Mouse (Mus musculus) left cerebral cortex, adult 2 months (tissue): ENCODE measurements around the gene Rpusd1. TPM values are rescaled to one million over a fixed set of nuclear protein-coding genes. Genes with fewer than 3 reads are reported as not detected.

Source experiments
- DNase-seq, 2 experiments: peaks; one replicate each; pipeline ENCODE4 v3.0.0; 2021 to 2022; ENCODE audit warnings: low spot score in 2 of 2, mixed read lengths in 1 of 2; ENCODE audit errors: extremely low spot score in 1 of 2
- H3K27ac ChIP-seq: fragments of 200-600 bp; 2 replicates; pipeline ENCODE4 v1.8.1; 2022
- H3K4me3 ChIP-seq: fragments of 200-600 bp; 2 replicates; pipeline ENCODE4 v1.8.1; 2022
- CTCF ChIP-seq: fragments of 200-600 bp; IDR thresholded peaks from 2 replicates; pipeline ENCODE4 v1.8.1; 2022; ENCODE audit warnings: antibody characterized with exemption, mild to moderate bottlenecking, moderate library complexity
- intact Hi-C: fragments of 180-260 bp; cut with DNase I; formaldehyde crosslinking; loops from one replicate; pipeline ENCODE4 v1.15.1; 2025
- total RNA-seq, 2 experiments: library from RNA; stranded (reverse); gene quantifications; 2 replicates each; pipeline ENCODE4 v1.2.3; 2021

Gene Rpusd1
- total RNA-seq, 2 experiments from 2014 or later = 55.6 to 57.4 TPM

- TF ChIP-seq CTCF = no peak
- intact Hi-C loops = no loop called here
- H3K4me3 ChIP-seq = no peak overlapping the region
- DNase-seq = no peak
- H3K27ac ChIP-seq = no peak overlapping the region
Observed at GRCm38 (mm10) chr17:25715627-25716026, 11.8 kb upstream of the Rpusd1 start.

- DNase-seq = no peak
- intact Hi-C loops = no loop called here
- no peak overlapping the region for H3K4me3 ChIP-seq
- no peak overlapping the region for H3K27ac ChIP-seq
- no peak for TF ChIP-seq CTCF
Observed at GRCm38 (mm10) chr17:25716130-25716529, 11.3 kb upstream of the Rpusd1 start.

GRCm38 (mm10) chr17:25716711-25717637 is 10.5 kb upstream of the Rpusd1 start, which contains the start of gene Gng13:
Gene Gng13 (plus strand): TSS chr17:25717171.
- intact Hi-C loops = no loop called here
- peak within 1 kb of the TSS; percentile 70 for H3K4me3 ChIP-seq
- H3K27ac ChIP-seq = peak within 1 kb of the TSS; percentile 89
- peak in 1 of 2 experiments; percentile 61 for DNase-seq
- TF ChIP-seq CTCF = no peak

GRCm38 (mm10) chr17:25717691-25718090 is 9.8 kb upstream of the Rpusd1 start:
- Histone ChIP-seq H3K4me3 (peak overlapping the region; percentile 70), H3K27ac (peak overlapping the region; percentile 89)
- DNase-seq = no peak
- intact Hi-C loops = no loop called here
- no peak for TF ChIP-seq CTCF

GRCm38 (mm10) chr17:25721476-25721875 is 6.0 kb upstream of the Rpusd1 start:
- no peak for DNase-seq
- H3K4me3 ChIP-seq = no peak overlapping the region
- H3K27ac ChIP-seq = no peak overlapping the region
- no peak for TF ChIP-seq CTCF
- intact Hi-C loops = no loop called here

GRCm38 (mm10) chr17:25723470-25723869 is 4.0 kb upstream of the Rpusd1 start:
- intact Hi-C loops = no loop called here
- Histone ChIP-seq H3K4me3 (no peak overlapping the region), H3K27ac (no peak overlapping the region)
- no peak for TF ChIP-seq CTCF
- no peak for DNase-seq

- intact Hi-C loops = no loop called here
- DNase-seq = no peak
- H3K4me3 ChIP-seq = no peak overlapping the region
- peak; percentile 48 for TF ChIP-seq CTCF
- H3K27ac ChIP-seq = no peak overlapping the region
Observed at GRCm38 (mm10) chr17:25723919-25724318, 3.6 kb upstream of the Rpusd1 start.

GRCm38 (mm10) chr17:25725264-25725663 is 2.2 kb upstream of the Rpusd1 start:
- H3K4me3 ChIP-seq = no peak overlapping the region
- DNase-seq = no peak
- H3K27ac ChIP-seq = no peak overlapping the region
- no peak for TF ChIP-seq CTCF
- intact Hi-C loops = no loop called here

GRCm38 (mm10) chr17:25728009-25728270 is 470 bp downstream of the Rpusd1 start:
- intact Hi-C loops = no loop called here
- no peak for TF ChIP-seq CTCF
- peak overlapping the region; percentile 83 for H3K27ac ChIP-seq
- DNase-seq = peak in 1 of 2 experiments; percentile 33
- H3K4me3 ChIP-seq = peak overlapping the region; percentile 50

- Histone ChIP-seq H3K27ac (no peak overlapping the region; the same call in 1 of the 2 replicates), H3K4me3 (no peak overlapping the region)
- peak; percentile 84 to 86 for DNase-seq
- TF ChIP-seq CTCF = peak; percentile 98
- intact Hi-C loops = loop anchor here (2.0 to 5.0 kb wide), 2 partner anchors 40 to 69 kb away; partner anchors contain the start of gene Narfl
Observed at GRCm38 (mm10) chr17:25732082-25732481, 4.6 kb downstream of the Rpusd1 start.

- TF ChIP-seq CTCF = no peak
- intact Hi-C loops = no loop called here
- no peak for DNase-seq
Observed at GRCm38 (mm10) chr17:25735246-25735645, 7.8 kb downstream of the Rpusd1 start.

GRCm38 (mm10) chr17:25735745-25736144 is 8.3 kb downstream of the Rpusd1 start, which contains the start of gene Mslnl:
Gene Mslnl (plus strand): TSS chr17:25736042.
- Histone ChIP-seq H3K4me3 (no peak within 1 kb of the TSS), H3K27ac (no peak within 1 kb of the TSS)
- no peak for DNase-seq
- intact Hi-C loops = no loop called here
- no peak for TF ChIP-seq CTCF

More at GRCm38 (mm10) chr17:25735246-25735645, 7.8 kb downstream of the Rpusd1 start:
- no peak overlapping the region for H3K27ac ChIP-seq
- no peak overlapping the region for H3K4me3 ChIP-seq
